Mouse (Mus musculus) lung, postnatal 0 days (tissue): ENCODE measurements at regions not wholly inside any gene's neighbourhood (a gene's known extent, or its start where the extent isn't known, plus 50 kb on each side); places are given as distances from the start of the nearest gene placed in this dataset.

Source experiments
- CTCF ChIP-seq: IDR thresholded peaks from 2 replicates; pipeline ENCODE4 v1.5.1; 2016; ENCODE audit warnings: antibody characterized with exemption, mild to moderate bottlenecking
- EP300 ChIP-seq: IDR thresholded peaks from 2 replicates; pipeline ENCODE4 v1.6.1; 2016; ENCODE audit warnings: antibody characterized with exemption, mild to moderate bottlenecking, control low read depth

- TF ChIP-seq EP300 (no peak), CTCF (no peak)
These were observed 288.6 kb downstream of the Cog6 start for GRCm38 (mm10) chr3:52728426-52728825.
